ENCODE assay signal across 8 mouse cellular contexts in the genomic region with DNA sequence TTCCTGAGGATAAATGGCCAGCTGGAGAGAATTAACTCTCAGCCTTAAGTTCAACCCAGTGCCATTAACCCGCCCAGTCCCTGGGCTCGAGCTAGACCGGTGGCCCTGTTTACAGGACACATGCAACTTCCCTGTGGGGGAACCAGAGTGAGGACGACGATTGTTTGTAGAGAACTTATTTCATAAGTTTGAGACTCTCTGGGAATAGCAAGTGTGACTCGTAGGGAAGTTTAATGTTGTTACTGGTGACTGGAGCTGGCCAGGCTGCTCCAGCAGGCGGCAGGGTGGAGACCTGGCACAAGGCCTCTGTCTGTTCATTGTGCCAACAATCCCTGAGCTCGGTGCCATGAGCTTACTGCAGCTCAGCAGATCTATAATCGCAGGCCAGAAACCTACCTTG.
DNase-seq lines count a peak whose midpoint lies in the region; ATAC-seq lines count a peak whose summit lies in the region.
"Had no signal": no experiment of that assay in that cellular context is flagged by ENCODE, and none has a peak within 500 bp of the region (broad histone marks: within the 10 kb centered on the region; RNA-seq: fewer than 3 reads in every experiment).

No protein-coding gene starts in this region.

- no peak overlapping the region for H3K4me2 ChIP-seq in intestine, embryonic 15.5 days (replicated peaks)
- H3K4me2 ChIP-seq: neural tube, embryonic 13.5 days had no signal

- H3K9me3 ChIP-seq in intestine, embryonic 15.5 days = no peaks in the 10 kb centered on the region
- no peaks in the 10 kb centered on the region for H3K9me3 ChIP-seq in midbrain, embryonic 10.5 days (replicated peaks)
- H3K9me3 ChIP-seq: neural tube, embryonic 13.5 days had no signal

- no peak overlapping the region for H3K4me3 ChIP-seq in intestine, embryonic 15.5 days (replicated peaks)
- no peak overlapping the region for H3K4me3 ChIP-seq in midbrain, embryonic 10.5 days
- H3K4me3 ChIP-seq: neural tube, embryonic 13.5 days had no signal

- no peak overlapping the region for H3K9ac ChIP-seq in intestine, embryonic 15.5 days
- H3K9ac ChIP-seq: neural tube, embryonic 13.5 days had no signal

- DNase-seq in right cerebral cortex, adult 18-20 months = peak; percentile 18
- DNase-seq in right cerebral cortex, postnatal 14 days = no peak
- peak; percentile 10 for DNase-seq in cerebellum, adult 9-10 months
- DNase-seq in gastrocnemius, postnatal 36 days = peak; percentile 39 to 47
- DNase-seq in kidney, postnatal 25 days = peak; percentile 62 to 66
- no peak for DNase-seq in midbrain, embryonic 10.5 days (ENCODE audit: low spot score)

- H3K4me1 ChIP-seq in intestine, embryonic 15.5 days (replicated peaks) = no peaks in the 10 kb centered on the region
- peaks cover 26% of the 10 kb centered on the region for H3K4me1 ChIP-seq in midbrain, embryonic 10.5 days

- 62% methylated on average over 9 of the region's 9 CpGs for WGBS in intestine, embryonic 15.5 days
- WGBS in midbrain, embryonic 10.5 days = 81% methylated on average over 9 of the region's 9 CpGs

- no peak overlapping the region for H3K27ac ChIP-seq in intestine, embryonic 15.5 days
- H3K27ac ChIP-seq in midbrain, embryonic 10.5 days (replicated peaks) = no peak overlapping the region
- H3K27ac ChIP-seq: neural tube, embryonic 13.5 days had no signal

- intact Hi-C loops in gastrocnemius, postnatal 36 days (cut with DNase I) = no loop called here

- no peaks in the 10 kb centered on the region for H3K36me3 ChIP-seq in intestine, embryonic 15.5 days
- no peaks in the 10 kb centered on the region for H3K36me3 ChIP-seq in midbrain, embryonic 10.5 days
- H3K36me3 ChIP-seq: neural tube, embryonic 13.5 days had no signal

- no peak for ATAC-seq in intestine, embryonic 15.5 days

- no peaks in the 10 kb centered on the region for H3K27me3 ChIP-seq in intestine, embryonic 15.5 days (replicated peaks)
- H3K27me3 ChIP-seq in midbrain, embryonic 10.5 days (ENCODE audit: low read depth, poor library complexity, severe bottlenecking) = no peaks in the 10 kb centered on the region

Comparison
In these comparisons a context has a peak if more than half of its experiments do, and no peak if none do; other contexts are left out.
1. DNase-seq: peak in right cerebral cortex, adult 18-20 months (single experiment), cerebellum, adult 9-10 months (single experiment), gastrocnemius, postnatal 36 days (2 of 2) and kidney, postnatal 25 days (2 of 2); none in right cerebral cortex, postnatal 14 days (single experiment) and midbrain, embryonic 10.5 days (single experiment).